Mouse (Mus musculus) NIH3T3 (cell line): ENCODE results near the gene Dhx57.
"Not testable (repeated sequence)": the region's sequence is repeated elsewhere in the genome, so short reads cannot be mapped to it uniquely, and the experiment has no call there.

Source experiments
- DNase-seq: peaks from one replicate; pipeline ENCODE4 v3.0.0-alpha.2; 2012; ENCODE audit warnings: low read depth

Gene Dhx57

DNA sequence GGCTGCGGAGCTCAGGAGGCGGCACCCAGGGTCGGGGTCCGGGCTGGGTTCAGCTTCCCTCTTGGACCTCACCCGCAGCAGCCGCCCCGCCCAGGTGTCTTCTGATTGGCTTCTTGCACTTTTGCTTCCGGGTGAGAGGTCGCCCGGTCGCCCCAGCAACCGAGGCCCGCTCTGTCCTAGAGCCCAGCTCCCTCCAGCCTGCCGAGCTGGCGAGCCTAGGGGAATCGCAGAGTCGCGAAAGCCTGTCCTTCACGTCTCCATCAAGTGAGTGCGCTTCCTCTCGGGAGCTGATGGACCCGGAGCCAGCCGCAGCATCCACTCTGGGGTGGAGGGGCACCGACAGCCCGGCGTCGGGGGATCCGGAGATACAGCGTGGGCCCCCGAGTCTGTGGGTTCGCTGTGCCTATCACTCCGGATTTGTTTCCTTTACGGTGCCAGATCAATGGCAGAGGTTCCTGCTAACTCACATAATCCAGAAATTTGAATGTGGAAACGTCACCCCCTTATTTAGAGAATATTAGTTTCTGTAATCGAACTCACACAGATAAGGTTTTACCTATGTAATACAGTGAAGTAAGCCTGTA, at the start of gene Dhx57, which contains the start of gene Morn2:
Gene Dhx57, minus strand, starts transcription at position 403 of the 584 bp plus-strand sequence.
Gene Morn2, plus strand, starts transcription at position 130 of the 584 bp plus-strand sequence.
- peak; percentile 98 for DNase-seq

DNA sequence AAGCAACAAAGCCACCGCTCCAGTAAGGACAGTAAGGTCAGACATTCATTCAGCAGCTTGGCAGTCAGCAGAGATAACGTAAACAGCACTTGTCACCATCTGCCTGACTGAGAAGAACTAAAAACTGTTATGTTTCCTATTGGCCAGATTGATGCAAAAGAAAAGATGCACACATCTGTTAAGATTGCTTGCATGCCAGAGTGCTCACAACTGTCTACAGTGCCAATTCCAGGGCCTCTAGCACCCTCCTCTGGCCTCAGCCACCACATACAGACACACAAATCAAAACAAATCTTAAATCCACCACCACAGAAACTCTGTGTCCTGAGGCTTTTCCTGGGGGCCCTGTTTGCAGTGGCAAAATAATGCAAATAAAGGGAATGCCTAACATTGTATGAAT, 42.1 kb upstream of the Dhx57 start:
- peak; percentile 77 for DNase-seq

DNA sequence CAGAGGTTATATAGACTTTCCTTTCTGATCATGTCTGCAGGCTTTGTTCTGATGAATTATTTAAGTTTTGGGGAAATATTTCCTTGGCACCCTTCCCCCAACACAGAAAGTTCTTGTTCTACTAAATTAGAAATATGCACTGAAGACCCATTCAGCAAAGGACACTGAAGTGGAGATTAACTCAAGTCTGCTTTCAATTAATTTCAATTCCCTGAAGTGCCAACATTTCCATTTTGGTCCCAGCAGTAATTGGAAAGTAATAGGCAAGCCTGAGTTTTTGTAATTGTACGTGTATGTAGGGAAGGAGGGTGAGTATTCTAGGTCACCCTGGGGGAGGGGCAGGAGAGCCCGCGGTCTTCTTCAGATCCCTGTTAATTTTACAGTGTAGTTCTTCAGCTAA, 36.2 kb upstream of the Dhx57 start:
- DNase-seq, result no peak

DNA sequence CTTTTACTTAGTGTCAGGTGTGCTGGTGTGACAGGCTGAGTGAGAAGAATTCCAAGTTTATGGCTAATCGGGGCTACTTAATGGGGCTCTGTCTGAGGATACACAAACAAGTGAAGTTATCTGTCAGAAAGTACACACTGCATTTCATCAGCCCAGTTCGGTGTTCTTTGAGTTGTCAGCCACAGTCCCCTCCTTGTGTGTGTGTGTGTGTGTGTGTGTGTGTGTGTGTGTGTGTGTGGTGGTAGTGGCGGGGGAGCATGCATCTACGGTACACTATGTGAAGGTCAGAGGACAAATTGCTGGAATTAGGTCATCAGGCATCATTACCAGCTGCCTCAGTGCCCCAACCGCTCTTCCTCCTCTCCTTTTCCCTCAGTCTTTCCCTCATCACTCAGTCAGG, 35.2 kb upstream of the Dhx57 start:
- DNase-seq, result no peak

DNA sequence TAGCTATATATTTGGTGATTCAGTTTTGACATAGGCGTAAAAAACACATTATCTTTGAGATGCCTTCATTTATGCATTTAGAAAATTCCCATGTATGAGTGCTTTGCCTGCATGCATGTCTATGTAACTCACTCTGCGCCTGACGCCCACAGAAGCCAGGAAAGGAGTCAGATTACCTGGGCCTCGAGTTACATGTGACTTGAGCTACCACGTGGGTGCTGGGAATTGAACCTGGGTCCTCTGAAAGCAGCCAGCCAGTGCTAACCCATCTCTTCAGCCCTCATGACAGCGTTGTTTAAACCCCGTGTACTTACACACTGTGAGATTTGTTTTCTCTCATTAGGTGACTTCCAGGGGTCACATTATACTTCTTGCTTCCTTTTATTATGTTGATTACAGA, 34.2 kb upstream of the Dhx57 start:
- DNase-seq, result no peak

DNA sequence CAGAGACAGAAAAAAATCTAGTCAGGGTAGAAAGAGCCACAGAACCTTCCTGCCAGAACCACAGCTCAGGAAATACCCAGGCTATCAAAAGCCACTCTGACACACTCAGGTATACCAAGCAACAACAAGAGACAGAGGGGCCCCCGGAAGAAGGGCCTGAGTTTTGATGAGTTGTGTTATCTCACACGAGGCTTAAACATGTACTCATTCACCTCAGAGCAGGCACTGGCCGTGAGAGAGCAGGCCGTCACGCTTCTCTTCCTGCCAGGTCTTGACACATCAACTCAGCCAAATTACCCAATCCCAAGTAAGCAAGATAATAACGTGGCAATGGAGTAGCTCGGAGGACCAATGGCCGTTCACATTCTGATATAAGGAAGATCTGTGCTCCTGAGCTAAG, 33.4 kb upstream of the Dhx57 start:
- DNase-seq, result no peak

DNA sequence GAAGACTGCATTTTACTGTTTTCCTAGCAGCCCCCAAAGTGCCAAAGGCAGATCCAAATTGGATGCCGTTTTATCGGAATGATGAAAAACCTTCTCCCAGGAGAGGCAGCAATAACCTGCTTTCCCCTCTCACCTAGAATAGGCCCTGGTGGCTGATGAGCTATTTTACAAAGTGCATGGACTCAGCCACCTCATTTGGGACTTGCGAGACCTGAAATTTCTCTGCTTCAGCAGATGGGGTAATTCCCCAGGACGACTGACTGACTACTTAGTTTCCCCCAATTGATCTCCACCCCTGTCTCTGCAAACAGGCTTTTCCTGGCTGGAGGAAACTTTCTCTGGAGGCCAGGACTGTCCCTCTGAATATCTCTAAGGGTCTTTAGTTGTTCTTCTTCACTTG, 32.7 kb upstream of the Dhx57 start:
- DNase-seq, result no peak

DNA sequence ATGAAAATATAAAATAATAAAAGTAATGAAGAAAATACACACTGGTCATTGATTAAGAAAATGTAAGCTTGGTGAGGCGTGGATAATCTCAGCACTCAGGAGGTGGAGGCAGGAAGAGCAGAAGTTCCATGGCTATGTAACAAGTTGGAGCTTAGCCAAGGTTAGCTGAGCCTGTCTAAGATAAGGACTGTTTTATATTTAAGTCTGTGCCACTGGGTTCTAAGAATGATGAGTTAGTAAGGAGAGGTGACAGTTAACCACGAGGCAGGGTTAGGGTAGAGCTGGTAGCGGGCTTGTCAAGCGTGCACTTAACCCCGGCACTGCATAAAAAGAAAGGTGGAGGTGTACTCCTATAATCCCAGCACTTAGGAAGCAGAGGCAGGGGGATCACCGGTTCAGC, 32.0 kb upstream of the Dhx57 start:
- DNase-seq, result no peak

DNA sequence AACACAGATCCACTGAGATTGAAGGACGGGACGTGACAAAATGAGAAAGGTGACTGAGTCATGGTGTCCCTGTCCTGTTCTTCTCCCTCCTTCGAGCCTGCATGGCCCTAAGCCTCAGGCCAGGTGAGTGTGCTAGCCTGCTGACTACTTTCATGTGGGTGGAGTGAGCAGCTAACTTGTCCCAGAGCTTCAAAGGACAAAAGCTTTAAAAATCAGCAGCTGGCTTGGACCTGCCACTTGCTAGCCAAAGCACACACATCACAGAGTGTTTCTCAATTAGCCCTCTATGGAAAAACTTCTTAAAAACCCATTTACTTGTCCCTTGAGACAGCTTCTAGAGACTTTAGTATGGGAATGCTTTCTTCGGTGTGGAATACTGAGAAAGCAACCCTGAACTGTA, 22.1 kb upstream of the Dhx57 start:
- DNase-seq, result no peak

DNA sequence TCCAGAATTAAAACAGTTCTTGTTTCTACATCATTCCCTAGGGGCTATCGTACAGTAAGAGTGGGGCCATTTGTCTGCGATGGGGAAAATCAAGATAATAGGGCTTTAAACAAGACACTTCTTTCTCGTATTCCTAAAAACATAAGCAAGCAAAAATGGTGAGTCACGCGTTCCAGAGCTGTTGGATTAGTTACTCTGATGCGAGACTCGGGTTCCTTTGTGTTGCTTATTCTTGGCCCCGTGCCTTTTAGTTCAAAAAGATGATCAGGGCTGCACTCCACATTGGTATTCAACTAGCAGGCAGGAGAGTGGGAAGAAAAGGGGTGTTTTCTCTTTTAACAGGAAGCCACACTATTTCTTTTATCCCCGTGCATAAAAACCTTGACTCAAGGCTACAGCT, 21.5 kb upstream of the Dhx57 start:
- peak; percentile 80 for DNase-seq

DNA sequence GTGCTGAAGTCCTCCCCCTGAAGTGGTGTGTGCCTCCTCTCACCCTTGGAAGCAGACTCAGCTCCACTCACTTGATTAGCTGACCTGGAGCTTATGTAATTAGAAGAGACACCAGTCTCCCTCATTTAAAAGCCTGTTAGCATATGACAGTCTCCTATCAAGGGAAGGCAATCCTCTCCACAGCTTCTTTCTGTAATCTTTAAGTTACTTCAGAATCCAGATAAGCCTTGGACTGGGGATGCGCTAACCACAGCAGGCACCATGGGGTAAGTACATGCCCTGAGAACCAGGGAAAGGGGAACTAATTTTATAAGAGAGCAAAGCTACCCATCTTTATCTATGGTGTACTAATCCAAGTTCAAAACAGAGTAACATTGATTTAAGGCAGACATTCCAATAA, 17.0 kb upstream of the Dhx57 start, which contains the start of gene Arhgef33:
Gene Arhgef33, plus strand, starts transcription at position 157 of the 400 bp plus-strand sequence.
- no peak for DNase-seq

DNA sequence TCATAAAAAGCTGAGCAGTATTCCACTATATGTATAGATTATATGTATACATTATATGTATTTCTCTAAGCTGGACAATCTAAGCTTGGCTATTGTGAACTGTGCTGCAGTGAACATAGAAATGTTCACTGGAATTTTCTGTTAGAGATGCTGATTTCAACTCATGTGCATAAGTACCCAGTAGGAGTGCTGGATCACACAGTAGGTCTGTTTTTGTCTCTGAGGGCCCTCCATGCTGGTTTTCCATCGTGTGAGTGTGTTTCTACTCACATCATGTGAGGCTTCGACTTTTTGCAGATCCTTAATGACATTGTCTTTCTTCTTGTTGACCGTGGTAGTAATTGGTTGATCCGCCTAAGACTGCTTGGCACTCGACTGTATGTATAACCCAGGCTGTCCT, 8.6 kb upstream of the Dhx57 start:
- DNase-seq, result no peak

DNA sequence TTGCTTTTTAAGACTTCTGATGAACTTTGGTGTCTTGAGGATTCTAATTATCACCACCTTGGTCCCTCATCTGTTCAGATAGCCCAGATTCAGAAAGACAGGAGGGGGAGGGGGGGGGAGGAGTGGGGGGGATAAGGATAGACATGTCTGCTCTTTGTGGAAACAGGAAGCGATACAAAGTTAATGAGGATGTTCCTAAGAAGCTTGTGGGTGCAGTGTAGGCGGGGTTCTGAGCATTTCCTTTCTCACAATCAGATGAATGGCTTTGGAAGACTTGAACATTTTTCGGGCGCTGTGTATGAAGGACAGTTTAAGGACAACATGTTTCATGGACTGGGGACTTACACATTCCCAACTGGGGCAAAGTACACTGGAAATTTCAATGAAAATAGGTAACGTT, 5.0 kb upstream of the Dhx57 start:
- DNase-seq, result no peak

DNA sequence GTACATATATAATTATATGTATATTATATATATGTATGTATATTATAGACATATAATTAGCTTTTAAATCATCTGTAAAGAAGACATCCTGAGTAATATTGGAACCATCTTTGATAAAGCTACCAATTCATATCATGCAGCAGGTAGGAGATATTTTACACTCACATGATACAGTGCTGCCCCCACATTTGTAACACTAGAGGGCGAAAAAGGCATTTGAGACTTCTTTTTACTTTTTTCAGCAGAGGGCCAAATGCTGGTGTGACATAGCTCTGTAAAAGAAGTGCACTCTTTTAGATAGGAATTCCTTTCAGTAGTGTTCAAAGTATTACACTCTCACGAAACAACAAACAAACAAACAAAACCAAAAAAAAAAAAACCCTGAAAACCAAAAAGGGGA, 872 bp upstream of the Dhx57 start:
- DNase-seq, result peak; percentile 83

DNA sequence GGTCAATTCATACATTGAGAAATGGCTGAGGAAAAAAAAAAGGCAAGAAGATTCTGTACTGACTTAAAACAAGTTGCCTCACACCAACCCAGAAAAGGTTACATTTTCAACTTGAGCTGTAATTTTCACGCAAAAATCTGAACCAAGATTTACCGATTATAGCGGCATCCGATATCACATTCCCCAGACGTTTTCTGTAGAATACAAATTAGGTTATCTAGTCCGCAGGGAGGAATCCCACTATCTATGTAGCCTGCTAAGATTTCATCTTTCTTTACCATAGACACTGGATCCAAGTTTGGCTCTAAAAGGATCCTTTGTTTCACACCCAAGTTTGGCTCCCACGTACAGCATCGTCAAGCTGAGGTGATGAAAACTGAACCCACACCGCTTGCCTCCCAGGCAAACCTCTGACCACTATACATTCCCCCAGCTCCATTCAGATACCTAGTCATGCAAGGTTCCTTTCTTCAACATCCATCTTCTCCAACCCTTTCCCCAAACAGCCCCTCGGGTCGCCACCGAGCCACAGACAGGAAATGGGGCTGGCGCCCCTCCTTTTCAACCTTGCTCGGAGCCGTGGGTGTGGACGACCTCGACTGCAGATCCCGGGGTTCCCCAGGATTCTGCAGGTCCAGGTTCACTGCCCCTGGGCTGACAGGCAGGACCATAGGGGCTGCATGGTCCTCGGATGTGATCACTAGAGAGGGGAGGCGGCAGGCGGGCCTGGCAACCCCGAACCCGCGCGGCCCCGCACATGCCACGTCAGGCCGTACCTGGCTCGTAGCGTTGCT, 799 bp downstream of the Dhx57 start:
- DNase-seq, result peak; percentile 55

DNA sequence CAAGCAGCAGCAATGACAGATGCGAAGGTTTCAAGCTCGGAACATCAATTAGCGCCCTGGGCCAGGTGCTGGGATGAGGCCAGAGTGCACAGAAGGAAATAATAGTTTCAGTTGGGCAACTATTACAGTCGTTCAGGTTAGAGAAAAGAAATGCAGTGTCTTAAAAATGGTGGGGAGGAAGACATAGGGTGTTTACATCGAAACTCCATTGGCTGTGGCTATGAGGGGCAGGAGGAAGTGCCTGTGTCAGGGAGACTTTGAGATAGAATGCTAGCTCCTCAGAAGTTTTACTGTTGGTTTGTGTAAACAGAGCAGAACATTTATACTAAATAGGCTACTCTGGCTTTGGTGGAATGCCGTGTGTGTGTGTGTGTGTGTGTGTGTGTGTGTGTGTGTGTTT, 2.3 kb downstream of the Dhx57 start:
- DNase-seq, result no peak

DNA sequence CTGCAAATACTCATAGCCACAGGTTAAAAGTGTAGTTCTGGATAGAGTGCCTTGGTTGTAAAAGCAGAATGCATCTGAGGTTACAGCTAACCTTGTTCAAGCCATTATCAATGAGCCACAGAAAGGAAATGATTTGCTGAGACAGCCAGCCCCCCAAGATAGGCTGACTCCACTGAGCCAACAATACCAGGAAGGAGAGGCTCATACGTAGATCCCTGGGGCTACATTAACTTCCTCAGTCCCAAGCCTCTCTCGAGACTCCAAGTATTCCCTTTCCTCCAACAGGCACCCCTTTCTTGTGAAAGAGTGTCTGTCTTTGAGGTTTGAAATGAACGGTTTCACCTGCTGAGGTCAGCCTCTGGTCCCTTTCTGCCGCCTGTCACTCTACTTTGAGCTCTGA, 5.8 kb downstream of the Dhx57 start:
- no peak for DNase-seq

DNA sequence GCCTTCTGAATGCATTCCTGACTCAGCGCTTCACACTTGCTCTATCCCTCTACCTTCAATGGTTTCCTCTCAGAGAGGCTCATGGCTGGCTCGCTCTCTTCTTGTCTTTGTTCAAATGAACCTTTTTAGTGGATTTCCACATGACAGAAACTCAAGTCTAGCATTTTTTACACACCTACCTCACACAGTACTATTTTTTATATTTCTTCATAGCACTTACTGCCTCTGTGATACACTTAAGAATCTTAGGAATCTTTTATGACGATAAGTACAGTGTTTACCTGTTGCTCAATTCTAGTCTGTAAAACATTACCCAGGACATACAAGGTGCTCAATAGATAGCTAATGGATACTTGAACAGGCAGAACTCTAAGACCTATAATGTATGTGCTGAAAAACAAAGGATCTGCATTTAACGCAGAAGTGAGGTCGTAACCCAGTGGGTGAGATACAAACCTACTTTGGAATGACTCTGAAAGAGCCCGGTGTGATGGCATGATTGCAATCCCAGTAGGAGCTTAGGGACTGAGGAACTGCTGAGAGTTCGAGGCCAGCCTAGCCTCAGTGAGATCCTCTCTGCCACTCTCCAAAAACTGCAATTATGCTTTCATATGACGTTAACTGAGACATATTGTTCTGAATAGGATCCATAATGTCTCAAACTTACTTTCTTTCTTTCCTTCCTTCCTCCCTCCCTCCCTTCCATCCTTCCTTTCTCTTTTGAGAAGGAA, 10.8 kb downstream of the Dhx57 start:
- DNase-seq, result no peak

DNA sequence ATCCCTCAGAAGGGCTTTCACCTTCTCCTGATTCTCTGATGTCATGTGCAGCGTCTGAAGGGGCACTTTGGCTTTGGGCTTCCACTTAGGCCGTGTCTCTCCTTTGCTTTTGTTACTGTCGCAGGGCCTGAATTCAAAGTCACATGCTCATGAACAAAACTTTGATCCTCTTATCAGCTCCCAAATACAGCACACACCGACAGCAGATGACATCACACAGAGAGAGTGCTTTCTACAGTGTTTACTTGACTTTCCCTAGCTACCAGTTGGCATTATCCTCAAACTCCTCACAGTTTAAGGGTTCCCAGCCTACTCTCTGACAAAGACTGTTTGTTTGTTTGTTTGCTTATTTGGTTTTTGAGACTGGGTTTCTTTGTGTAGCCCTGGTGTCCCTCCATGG, 12.0 kb downstream of the Dhx57 start:
- DNase-seq, result no peak

DNA sequence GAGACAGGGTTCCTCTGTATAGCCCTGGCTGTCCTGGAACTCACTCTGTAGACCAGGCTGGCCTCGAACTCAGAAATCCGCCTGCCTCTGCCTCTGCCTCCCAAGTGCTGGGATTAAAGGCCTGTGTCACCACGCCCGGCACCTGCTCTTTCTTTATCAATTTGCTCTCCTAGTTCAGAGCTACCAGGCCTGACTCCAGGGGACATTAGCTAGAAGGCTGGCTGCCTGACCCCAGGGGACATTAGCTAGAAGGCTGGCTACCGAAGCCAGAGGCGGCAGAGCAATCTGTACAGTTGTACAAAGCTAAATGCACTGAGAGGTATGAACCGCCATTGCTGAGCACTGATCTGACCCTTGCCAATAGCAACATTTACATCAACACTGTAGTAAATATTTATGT, 19.7 kb downstream of the Dhx57 start:
- DNase-seq, result not testable (repeated sequence)

DNA sequence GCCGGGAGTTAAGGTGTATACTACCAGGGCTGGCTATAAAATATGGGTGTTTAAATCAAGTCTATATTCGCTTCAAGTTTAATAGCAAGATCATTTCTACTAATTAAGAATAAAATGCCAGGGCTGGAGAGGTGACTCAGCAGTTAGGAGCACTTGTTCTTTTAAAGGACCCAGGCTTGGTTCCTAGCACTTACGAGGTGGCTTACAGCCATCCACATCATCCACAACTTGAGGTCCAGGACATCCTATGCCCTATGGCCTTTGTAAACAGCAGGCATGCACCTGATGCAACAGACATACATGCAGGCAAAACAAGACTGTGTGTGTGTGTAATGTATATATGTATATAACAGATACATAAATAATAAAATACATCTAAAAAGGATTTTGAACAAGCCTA, 22.1 kb downstream of the Dhx57 start:
- DNase-seq, result no peak

DNA sequence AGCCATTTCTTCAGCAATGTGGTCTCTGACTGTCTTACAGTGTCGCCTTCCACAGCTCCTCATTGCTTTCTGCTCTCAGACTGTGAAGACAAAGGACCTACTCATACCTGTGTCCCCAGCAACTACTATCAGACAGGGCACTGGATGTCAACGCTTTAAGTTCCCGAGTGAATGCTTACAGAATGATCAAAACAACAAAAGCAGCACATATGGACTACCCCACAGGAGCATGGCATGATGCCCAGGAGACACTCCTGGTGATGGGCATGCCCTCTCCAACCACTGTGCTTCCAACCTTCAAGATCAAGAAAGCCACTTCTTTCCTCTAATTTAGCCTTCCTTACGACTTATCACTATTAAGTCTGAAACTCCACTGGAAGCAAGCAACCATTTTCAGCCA, 23.2 kb downstream of the Dhx57 start:
- DNase-seq, result no peak

DNA sequence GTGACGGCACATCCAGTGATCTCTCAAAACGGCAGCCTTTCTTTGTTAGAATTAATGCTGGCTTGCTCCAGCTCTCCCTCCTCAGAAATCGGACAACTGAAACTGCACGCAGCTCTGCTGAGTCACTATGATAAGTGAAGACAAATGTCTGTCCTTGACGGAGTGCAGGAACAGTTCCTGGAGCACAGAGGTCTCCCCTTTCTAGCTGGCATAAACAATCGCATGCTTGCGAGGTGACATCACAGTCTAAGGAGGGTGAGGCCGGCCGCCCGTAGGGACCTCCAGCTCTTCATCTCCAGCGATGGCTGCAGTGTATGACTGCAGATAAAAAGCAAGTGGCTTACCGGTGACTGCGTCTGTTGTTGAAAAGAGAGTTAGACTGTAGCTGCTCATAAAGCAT, 35.1 kb downstream of the Dhx57 start:
- peak; percentile 88 for DNase-seq
